Mouse (Mus musculus) stomach, postnatal 0 days (tissue): ENCODE data around the gene Syap1.
A peak's percentile ranks its signal among the peaks of the same experiment; 100 is the strongest.

Experiments used
- CTCF ChIP-seq: IDR thresholded peaks from 2 replicates; pipeline ENCODE4 v1.5.1; 2016; ENCODE audit warnings: antibody characterized with exemption, low read depth, mild to moderate bottlenecking, moderate library complexity
- EP300 ChIP-seq: optimal IDR thresholded peaks from 2 replicates; pipeline ENCODE3; 2016; ENCODE audit warnings: antibody characterized with exemption

DNA sequence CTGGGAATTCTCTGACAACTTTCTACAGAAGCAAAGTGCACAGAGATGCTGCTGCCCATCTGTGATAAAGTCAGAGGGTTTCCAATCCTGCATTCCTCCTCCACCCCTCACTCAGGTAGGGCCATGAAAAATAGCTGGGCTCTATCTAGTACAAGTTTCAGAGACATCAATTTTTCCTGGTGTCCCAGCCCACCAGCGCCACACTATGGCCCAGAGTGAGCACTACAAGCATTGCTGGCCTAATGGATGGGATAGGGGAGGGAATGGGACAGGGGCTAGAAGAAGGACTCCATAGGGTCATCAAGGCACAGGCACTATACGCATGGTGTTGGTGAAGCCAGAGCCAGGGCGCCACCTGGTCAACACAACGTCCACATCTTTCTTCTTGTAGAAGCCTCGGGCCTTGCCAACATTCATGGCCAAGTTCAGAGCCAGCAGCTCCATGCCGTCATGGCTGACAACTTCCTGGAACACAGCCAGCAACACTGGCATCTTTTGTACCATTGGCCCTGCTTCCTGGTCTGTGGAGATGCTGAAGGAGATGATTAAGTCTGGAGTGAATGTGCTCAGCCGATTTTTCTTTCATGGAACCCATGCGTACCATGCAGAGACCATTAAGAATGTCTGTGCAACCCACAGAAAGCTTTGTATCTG lies 43.7 kb downstream of the Syap1 start:
- TF ChIP-seq CTCF (0 out of 2 replicates have a peak, but pooled peaks have one; percentile 14), EP300 (no peak)
